Mouse (Mus musculus) thymus, postnatal 36 days (tissue): ENCODE results near the gene Rpl27a.

ENCODE experiments used
- DNase-seq, 2 experiments: peaks; one replicate each; pipeline ENCODE4 v3.0.0; 2022; ENCODE audit warnings: mixed read lengths in 2 of 2

Rpl27a gene

GRCm38 (mm10) chr7:109566841-109567768, 48.2 kb downstream of the Rpl27a start:
- DNase-seq = no peak

- no peak for DNase-seq
These were observed 49.5 kb downstream of the Rpl27a start for GRCm38 (mm10) chr7:109568391-109568892.
